Mouse (Mus musculus): ENCODE results near the gene Samm50. TPM values are rescaled to one million over a fixed set of nuclear protein-coding genes. Genes with fewer than 3 reads are reported as not detected.

Samm50 gene
- polyA plus RNA-seq, 1 experiment from 2014 or later, result 110 TPM

GRCm38 (mm10) chr15:84231113-84231712, 39.2 kb downstream of the Samm50 start:
- H3K27me3 ChIP-seq (ENCODE audit: low read depth, poor library complexity, severe bottlenecking), result peaks cover 38% of the 10 kb centered on the region
- peaks cover 75% of the 10 kb centered on the region for H3K4me1 ChIP-seq
- WGBS, result 2% methylated on average over 16 of the region's 16 CpGs
- 0 out of 2 replicates have a peak, but pooled peaks cover 2% of the 10 kb centered on the region for H3K36me3 ChIP-seq
- no peaks in the 10 kb centered on the region for H3K9me3 ChIP-seq (replicated peaks)
- H3K27ac ChIP-seq (replicated peaks), result peak overlapping the region; percentile 83
- peak; percentile 47 for DNase-seq (ENCODE audit: low spot score)
- H3K4me3 ChIP-seq, result peak overlapping the region; percentile 61

GRCm38 (mm10) chr15:84231721-84232561, 39.9 kb downstream of the Samm50 start, which contains the start of gene Parvb:
Gene Parvb (plus strand): TSS chr15:84232043.
- DNase-seq (ENCODE audit: low spot score), result peak; percentile 65
- 0 out of 2 replicates have a peak, but pooled peaks cover 2% of the 10 kb centered on the region for H3K36me3 ChIP-seq
- under 1% methylated on average over 53 of the region's 53 CpGs for WGBS
- H3K27me3 ChIP-seq (ENCODE audit: low read depth, poor library complexity, severe bottlenecking), result peaks cover 40% of the 10 kb centered on the region
- H3K4me1 ChIP-seq, result peaks cover 71% of the 10 kb centered on the region
- peak within 1 kb of the TSS; percentile 61 for H3K4me3 ChIP-seq
- H3K27ac ChIP-seq (replicated peaks), result peak within 1 kb of the TSS; percentile 83
- no peaks in the 10 kb centered on the region for H3K9me3 ChIP-seq (replicated peaks)

- H3K4me1 ChIP-seq, result peaks cover 71% of the 10 kb centered on the region
- 5% methylated on average over 8 of the region's 8 CpGs for WGBS
- H3K27ac ChIP-seq (replicated peaks), result peak overlapping the region; percentile 83
These were observed 40.6 kb downstream of the Samm50 start for GRCm38 (mm10) chr15:84232609-84233008.

GRCm38 (mm10) chr15:84234794-84235581, 42.9 kb downstream of the Samm50 start:
- H3K27me3 ChIP-seq (ENCODE audit: low read depth, poor library complexity, severe bottlenecking), result peaks cover 59% of the 10 kb centered on the region
- peaks cover 81% of the 10 kb centered on the region for H3K4me1 ChIP-seq

More at GRCm38 (mm10) chr15:84232609-84233008, 40.6 kb downstream of the Samm50 start:
- no peaks in the 10 kb centered on the region for H3K9me3 ChIP-seq (replicated peaks)
- peaks cover 47% of the 10 kb centered on the region for H3K27me3 ChIP-seq (ENCODE audit: low read depth, poor library complexity, severe bottlenecking)
- peak overlapping the region; percentile 61 for H3K4me3 ChIP-seq
- H3K36me3 ChIP-seq, result 0 out of 2 replicates have a peak, but pooled peaks cover 2% of the 10 kb centered on the region
- no peak for DNase-seq (ENCODE audit: low spot score)

GRCm38 (mm10) chr15:84235646-84236045, 43.6 kb downstream of the Samm50 start:
- peaks cover 75% of the 10 kb centered on the region for H3K4me1 ChIP-seq
- H3K4me3 ChIP-seq, result no peak overlapping the region
- 63% methylated on average over 7 of the region's 7 CpGs for WGBS
- DNase-seq (ENCODE audit: low spot score), result no peak
- 0 out of 2 replicates have a peak overlapping the region, but pooled peaks have one; percentile 23 for H3K27ac ChIP-seq (replicated peaks)
- peaks cover 54% of the 10 kb centered on the region for H3K27me3 ChIP-seq (ENCODE audit: low read depth, poor library complexity, severe bottlenecking)
- 0 out of 2 replicates have a peak, but pooled peaks cover 2% of the 10 kb centered on the region for H3K36me3 ChIP-seq
- H3K9me3 ChIP-seq (replicated peaks), result no peaks in the 10 kb centered on the region

More at GRCm38 (mm10) chr15:84234794-84235581, 42.9 kb downstream of the Samm50 start:
- Histone ChIP-seq H3K4me3 (no peak overlapping the region), H3K9me3 (replicated peaks) (no peaks in the 10 kb centered on the region), H3K36me3 (0 out of 2 replicates have a peak, but pooled peaks cover 2% of the 10 kb centered on the region), H3K27ac (replicated peaks) (no peak overlapping the region)
- WGBS, result 90% methylated on average over 7 of the region's 7 CpGs
- no peak for DNase-seq (ENCODE audit: low spot score)

- Histone ChIP-seq H3K4me3 (no peak overlapping the region), H3K4me1 (peaks cover 58% of the 10 kb centered on the region), H3K36me3 (0 out of 2 replicates have a peak, but pooled peaks cover 2% of the 10 kb centered on the region), H3K9me3 (replicated peaks) (no peaks in the 10 kb centered on the region), H3K27ac (replicated peaks) (no peak overlapping the region; the same call in 1 of the 2 replicates), H3K27me3 (ENCODE audit: low read depth, poor library complexity, severe bottlenecking) (peaks cover 29% of the 10 kb centered on the region)
- no peak for DNase-seq (ENCODE audit: low spot score)
- WGBS, result 41% methylated on average over 15 of the region's 15 CpGs
These were observed 46.5 kb downstream of the Samm50 start for GRCm38 (mm10) chr15:84238552-84238951.

- Histone ChIP-seq H3K9me3 (replicated peaks) (no peaks in the 10 kb centered on the region), H3K27ac (replicated peaks) (peak overlapping the region; percentile 52; the same call in 1 of the 2 replicates), H3K27me3 (ENCODE audit: low read depth, poor library complexity, severe bottlenecking) (peaks cover 26% of the 10 kb centered on the region), H3K4me3 (no peak overlapping the region), H3K36me3 (0 out of 2 replicates have a peak, but pooled peaks cover 2% of the 10 kb centered on the region), H3K4me1 (peaks cover 56% of the 10 kb centered on the region)
- no peak for DNase-seq (ENCODE audit: low spot score)
- 25% methylated on average over 16 of the region's 16 CpGs for WGBS
These were observed 47.0 kb downstream of the Samm50 start for GRCm38 (mm10) chr15:84238991-84239401.

- H3K4me3 ChIP-seq, result no peak overlapping the region
- 0 out of 2 replicates have a peak overlapping the region, but pooled peaks have one; percentile 17 for H3K27ac ChIP-seq (replicated peaks)
- H3K4me1 ChIP-seq, result peaks cover 47% of the 10 kb centered on the region
- H3K36me3 ChIP-seq, result no peaks in the 10 kb centered on the region
- 51% methylated on average over 7 of the region's 7 CpGs for WGBS
- H3K27me3 ChIP-seq (ENCODE audit: low read depth, poor library complexity, severe bottlenecking), result peaks cover 26% of the 10 kb centered on the region
- no peak for DNase-seq (ENCODE audit: low spot score)
- H3K9me3 ChIP-seq (replicated peaks), result no peaks in the 10 kb centered on the region
These were observed 49.5 kb downstream of the Samm50 start for GRCm38 (mm10) chr15:84241520-84241919.

- no peak for DNase-seq (ENCODE audit: low spot score)
- Histone ChIP-seq H3K9me3 (replicated peaks) (peaks cover 5% of the 10 kb centered on the region; the same call in 1 of the 2 replicates), H3K4me1 (peaks cover 17% of the 10 kb centered on the region), H3K27ac (replicated peaks) (peak overlapping the region; percentile 46; the same call in 1 of the 2 replicates), H3K27me3 (ENCODE audit: low read depth, poor library complexity, severe bottlenecking) (no peaks in the 10 kb centered on the region), H3K36me3 (no peaks in the 10 kb centered on the region), H3K4me3 (no peak overlapping the region)
- WGBS, result 85% methylated on average over 7 of the region's 7 CpGs
These were observed 53.1 kb downstream of the Samm50 start for GRCm38 (mm10) chr15:84245104-84245503.

GRCm38 (mm10) chr15:84246195-84246594, 54.2 kb downstream of the Samm50 start:
- H3K36me3 ChIP-seq, result no peaks in the 10 kb centered on the region
- H3K4me3 ChIP-seq, result no peak overlapping the region
- H3K4me1 ChIP-seq, result peaks cover 11% of the 10 kb centered on the region
- no peak for DNase-seq (ENCODE audit: low spot score)
- 0 out of 2 replicates have a peak overlapping the region, but pooled peaks have one; percentile 7 for H3K27ac ChIP-seq (replicated peaks)
- peaks cover 5% of the 10 kb centered on the region; the same call in 1 of the 2 replicates for H3K9me3 ChIP-seq (replicated peaks)
- 95% methylated on average over 6 of the region's 6 CpGs for WGBS
- no peaks in the 10 kb centered on the region for H3K27me3 ChIP-seq (ENCODE audit: low read depth, poor library complexity, severe bottlenecking)

GRCm38 (mm10) chr15:84247309-84247708, 55.3 kb downstream of the Samm50 start:
- no peak overlapping the region for H3K4me3 ChIP-seq
- peaks cover 5% of the 10 kb centered on the region; the same call in 1 of the 2 replicates for H3K9me3 ChIP-seq (replicated peaks)
- no peaks in the 10 kb centered on the region for H3K27me3 ChIP-seq (ENCODE audit: low read depth, poor library complexity, severe bottlenecking)
- 87% methylated on average over 3 of the region's 3 CpGs for WGBS
- peaks cover 5% of the 10 kb centered on the region; the same call in 1 of the 2 replicates for H3K4me1 ChIP-seq
- DNase-seq (ENCODE audit: low spot score), result no peak
- no peak overlapping the region for H3K27ac ChIP-seq (replicated peaks)
- H3K36me3 ChIP-seq, result no peaks in the 10 kb centered on the region

GRCm38 (mm10) chr15:84251227-84251626, 59.2 kb downstream of the Samm50 start:
- no peak for DNase-seq (ENCODE audit: low spot score)
- H3K4me3 ChIP-seq, result no peak overlapping the region
- H3K9me3 ChIP-seq (replicated peaks), result peaks cover 5% of the 10 kb centered on the region; the same call in 1 of the 2 replicates
- no peak overlapping the region for H3K27ac ChIP-seq (replicated peaks)
- no peaks in the 10 kb centered on the region for H3K36me3 ChIP-seq
- peaks cover 12% of the 10 kb centered on the region for H3K27me3 ChIP-seq (ENCODE audit: low read depth, poor library complexity, severe bottlenecking)
- peaks cover 27% of the 10 kb centered on the region for H3K4me1 ChIP-seq
- WGBS, result 86% methylated on average over 13 of the region's 13 CpGs
